Mouse (Mus musculus) megakaryocyte-erythroid progenitor cell, adult 5-6 weeks (primary cell): ENCODE data around the gene Znrd1. TPM values are rescaled to one million over a fixed set of nuclear protein-coding genes. Genes with fewer than 3 reads are reported as not detected.

ENCODE experiments used
- ATAC-seq: replicated peaks from 2 replicates; pipeline ENCODE4 v1.8.0; 2016; ENCODE audit warnings: mild to moderate bottlenecking, inconsistent platforms; ENCODE audit not compliant: severe bottlenecking, poor library complexity, low FRiP score, low TSS enrichment
- total RNA-seq, 2 experiments: library from RNA; stranded (forward) in 1 of 2; stranded (reverse) in 1 of 2; fragments of 200-1000, 215-1000 nt in 1 of 2; fragments of >200 nt in 1 of 2; fragmentation: Nextera tagmentation in 1 of 2; gene quantifications; 2 replicates each; pipeline ENCODE4 v1.2.3; 2014 to 2017

The Znrd1 gene
- total RNA-seq, 2 experiments from 2014 or later = 35.3 to 94.1 TPM

GRCm38 (mm10) chr17:36972791-36973190 is 14.4 kb upstream of the Znrd1 start:
- no peak for ATAC-seq

GRCm38 (mm10) chr17:36971172-36971850 is 13.0 kb upstream of the Znrd1 start:
- no peak for ATAC-seq

GRCm38 (mm10) chr17:36970316-36970890 is 12.0 kb upstream of the Znrd1 start:
- no peak for ATAC-seq

- ATAC-seq = no peak
Observed at GRCm38 (mm10) chr17:36966875-36967274, 8.5 kb upstream of the Znrd1 start.

GRCm38 (mm10) chr17:36961125-36961524 is 2.8 kb upstream of the Znrd1 start:
- ATAC-seq = no peak

- ATAC-seq = 0 out of 2 replicates have a peak, but pooled peaks have one; percentile 31
Observed at GRCm38 (mm10) chr17:36958884-36959283, 525 bp upstream of the Znrd1 start.

- no peak for ATAC-seq
Observed at GRCm38 (mm10) chr17:36953062-36953461, 5.3 kb downstream of the Znrd1 start.

- no peak for ATAC-seq
Observed at GRCm38 (mm10) chr17:36952631-36953030, 5.7 kb downstream of the Znrd1 start.

- ATAC-seq = peak; percentile 98
Observed at GRCm38 (mm10) chr17:36950981-36951947, 7.1 kb downstream of the Znrd1 start, which contains the start of gene Ppp1r11. TSS of gene Ppp1r11 (minus strand) at chr17:36951741.

GRCm38 (mm10) chr17:36949265-36949664 is 9.1 kb downstream of the Znrd1 start:
- no peak for ATAC-seq

GRCm38 (mm10) chr17:36948286-36948685 is 10.1 kb downstream of the Znrd1 start:
- no peak for ATAC-seq

GRCm38 (mm10) chr17:36947051-36947819 is 11.1 kb downstream of the Znrd1 start:
- no peak for ATAC-seq

GRCm38 (mm10) chr17:36944121-36944775 is 14.1 kb downstream of the Znrd1 start:
- no peak for ATAC-seq

GRCm38 (mm10) chr17:36943691-36944090 is 14.7 kb downstream of the Znrd1 start:
- ATAC-seq = no peak

GRCm38 (mm10) chr17:36942791-36943471 is 15.4 kb downstream of the Znrd1 start, which contains the start of gene Rnf39:
TSS of gene Rnf39 (plus strand) at chr17:36942918.
- ATAC-seq = 0 out of 2 replicates have a peak, but pooled peaks have one; percentile 11

- ATAC-seq = peak; percentile 45; the same call in 1 of the 2 replicates
Observed at GRCm38 (mm10) chr17:36942391-36942790, 16.0 kb downstream of the Znrd1 start.

GRCm38 (mm10) chr17:36938056-36938455 is 20.3 kb downstream of the Znrd1 start:
- no peak for ATAC-seq

- no peak for ATAC-seq
Observed at GRCm38 (mm10) chr17:36931806-36932205, 26.6 kb downstream of the Znrd1 start.
